Mouse (Mus musculus): ENCODE results near the gene Prrt1.

- no peak for TF ChIP-seq POLR2A (IDR thresholded peaks at IDR 0.05; ENCODE audit: insufficient read depth, low read depth, low read length)
- no peak for TF ChIP-seq CTCF (IDR thresholded peaks at IDR 0.05; ENCODE audit: insufficient read depth, low read depth, low read length)
Measured at GRCm38 (mm10) chr17:34663558-34663957, 34.2 kb downstream of the Prrt1 start.

Data from olfactory bulb, adult 2 months (tissue).